Mouse (Mus musculus): Measurements from ENCODE around the gene Pole2. TPM values are rescaled to one million over a fixed set of nuclear protein-coding genes. Genes with fewer than 3 reads are reported as not detected.

Pole2 gene
- polyA plus RNA-seq, 1 experiment from 2014 or later: 21.4 TPM

- H3K27ac ChIP-seq (replicated peaks): no peak overlapping the region
- H3K9ac ChIP-seq: no peak overlapping the region
- ATAC-seq (ENCODE audit: insufficient read depth): no peak
- no peaks in the 10 kb centered on the region for H3K27me3 ChIP-seq
- WGBS (ENCODE audit: insufficient replicate concordance): 87% methylated on average over 18 of the region's 18 CpGs
- no peak overlapping the region for H3K4me3 ChIP-seq (replicated peaks)
- peaks cover 92% of the 10 kb centered on the region for H3K36me3 ChIP-seq (replicated peaks)
- H3K4me1 ChIP-seq (replicated peaks): no peaks in the 10 kb centered on the region
- no peaks in the 10 kb centered on the region for H3K9me3 ChIP-seq (replicated peaks)
- no peak overlapping the region for H3K4me2 ChIP-seq
These were observed 17.7 kb downstream of the Pole2 start for GRCm38 (mm10) chr12:69210056-69210979.

- Histone ChIP-seq H3K4me1 (replicated peaks) (no peaks in the 10 kb centered on the region), H3K9me3 (replicated peaks) (no peaks in the 10 kb centered on the region), H3K4me2 (no peak overlapping the region), H3K27ac (replicated peaks) (no peak overlapping the region), H3K9ac (no peak overlapping the region), H3K4me3 (replicated peaks) (no peak overlapping the region), H3K27me3 (no peaks in the 10 kb centered on the region), H3K36me3 (replicated peaks) (peaks cover 84% of the 10 kb centered on the region)
- no peak for ATAC-seq (ENCODE audit: insufficient read depth)
- WGBS (ENCODE audit: insufficient replicate concordance): 71% methylated on average over 2 of the region's 2 CpGs
These were observed 19.5 kb downstream of the Pole2 start for GRCm38 (mm10) chr12:69208520-69208919.

GRCm38 (mm10) chr12:69207926-69208325, 20.1 kb downstream of the Pole2 start:
- peaks cover 85% of the 10 kb centered on the region for H3K36me3 ChIP-seq (replicated peaks)

GRCm38 (mm10) chr12:69207396-69207795, 20.6 kb downstream of the Pole2 start:
- Histone ChIP-seq H3K36me3 (replicated peaks) (peaks cover 85% of the 10 kb centered on the region), H3K4me1 (replicated peaks) (no peaks in the 10 kb centered on the region), H3K4me2 (no peak overlapping the region), H3K9me3 (replicated peaks) (no peaks in the 10 kb centered on the region), H3K4me3 (replicated peaks) (no peak overlapping the region), H3K27ac (replicated peaks) (no peak overlapping the region), H3K27me3 (no peaks in the 10 kb centered on the region), H3K9ac (no peak overlapping the region)
- no peak for ATAC-seq (ENCODE audit: insufficient read depth)
- 85% methylated on average over 8 of the region's 8 CpGs for WGBS (ENCODE audit: insufficient replicate concordance)

More at GRCm38 (mm10) chr12:69207926-69208325, 20.1 kb downstream of the Pole2 start:
- Histone ChIP-seq H3K9ac (no peak overlapping the region), H3K4me2 (no peak overlapping the region), H3K9me3 (replicated peaks) (no peaks in the 10 kb centered on the region), H3K4me3 (replicated peaks) (no peak overlapping the region), H3K4me1 (replicated peaks) (no peaks in the 10 kb centered on the region), H3K27ac (replicated peaks) (no peak overlapping the region), H3K27me3 (no peaks in the 10 kb centered on the region)
- 88% methylated on average over 7 of the region's 7 CpGs for WGBS (ENCODE audit: insufficient replicate concordance)
- ATAC-seq (ENCODE audit: insufficient read depth): no peak

- Histone ChIP-seq H3K9me3 (replicated peaks) (no peaks in the 10 kb centered on the region), H3K27ac (replicated peaks) (no peak within 1 kb of the TSS), H3K4me2 (no peak within 1 kb of the TSS), H3K4me1 (replicated peaks) (peaks cover 8% of the 10 kb centered on the region), H3K36me3 (replicated peaks) (peaks cover 78% of the 10 kb centered on the region), H3K4me3 (replicated peaks) (no peak within 1 kb of the TSS), H3K27me3 (no peaks in the 10 kb centered on the region), H3K9ac (no peak within 1 kb of the TSS)
- WGBS (ENCODE audit: insufficient replicate concordance): 80% methylated on average over 16 of the region's 16 CpGs
- no peak for ATAC-seq (ENCODE audit: insufficient read depth)
These were observed 23.8 kb downstream of the Pole2 start, which contains the start of gene Gm49384 for GRCm38 (mm10) chr12:69204052-69204833. Gene Gm49384, minus strand, starts transcription at chr12:69204267.

GRCm38 (mm10) chr12:69198985-69199384, 29.0 kb downstream of the Pole2 start:
- H3K27ac ChIP-seq (replicated peaks): no peak overlapping the region
- H3K4me3 ChIP-seq (replicated peaks): peak overlapping the region; percentile 99
- H3K36me3 ChIP-seq (replicated peaks): peaks cover 41% of the 10 kb centered on the region
- peaks cover 28% of the 10 kb centered on the region for H3K4me1 ChIP-seq (replicated peaks)
- no peak for ATAC-seq (ENCODE audit: insufficient read depth)
- no peaks in the 10 kb centered on the region for H3K9me3 ChIP-seq (replicated peaks)
- peak overlapping the region; percentile 99 for H3K4me2 ChIP-seq
- no peaks in the 10 kb centered on the region for H3K27me3 ChIP-seq
- H3K9ac ChIP-seq: no peak overlapping the region

GRCm38 (mm10) chr12:69198164-69198535, 29.8 kb downstream of the Pole2 start, which contains the start of gene Dnaaf2:
Gene Dnaaf2, minus strand, starts transcription at chr12:69198429.
- Histone ChIP-seq H3K36me3 (replicated peaks) (peaks cover 37% of the 10 kb centered on the region), H3K9ac (peak within 1 kb of the TSS; percentile 96), H3K9me3 (replicated peaks) (no peaks in the 10 kb centered on the region), H3K4me2 (peak within 1 kb of the TSS; percentile 99), H3K27me3 (no peaks in the 10 kb centered on the region), H3K4me1 (replicated peaks) (peaks cover 33% of the 10 kb centered on the region), H3K4me3 (replicated peaks) (peak within 1 kb of the TSS; percentile 99), H3K27ac (replicated peaks) (peak within 1 kb of the TSS; percentile 83)
- ATAC-seq (ENCODE audit: insufficient read depth): peak; percentile 27
- WGBS (ENCODE audit: insufficient replicate concordance): under 1% methylated on average over 18 of the region's 18 CpGs

GRCm38 (mm10) chr12:69197378-69198163, 30.4 kb downstream of the Pole2 start:
- Histone ChIP-seq H3K27ac (replicated peaks) (peak overlapping the region; percentile 83), H3K4me2 (peak overlapping the region; percentile 99), H3K9ac (peak overlapping the region; percentile 96), H3K27me3 (no peaks in the 10 kb centered on the region), H3K36me3 (replicated peaks) (peaks cover 36% of the 10 kb centered on the region), H3K9me3 (replicated peaks) (no peaks in the 10 kb centered on the region), H3K4me1 (replicated peaks) (peaks cover 36% of the 10 kb centered on the region), H3K4me3 (replicated peaks) (peak overlapping the region; percentile 99)
- under 1% methylated on average over 94 of the region's 94 CpGs for WGBS (ENCODE audit: insufficient replicate concordance)
- peak; percentile 81 for ATAC-seq (ENCODE audit: insufficient read depth)

- ATAC-seq (ENCODE audit: insufficient read depth): peak; percentile 72
- Histone ChIP-seq H3K9ac (peak within 1 kb of the TSS; percentile 96), H3K27ac (replicated peaks) (peak within 1 kb of the TSS; percentile 83), H3K36me3 (replicated peaks) (peaks cover 36% of the 10 kb centered on the region), H3K4me2 (peak within 1 kb of the TSS; percentile 99), H3K4me3 (replicated peaks) (peak within 1 kb of the TSS; percentile 99), H3K4me1 (replicated peaks) (peaks cover 37% of the 10 kb centered on the region), H3K27me3 (no peaks in the 10 kb centered on the region), H3K9me3 (replicated peaks) (no peaks in the 10 kb centered on the region)
- WGBS (ENCODE audit: insufficient replicate concordance): under 1% methylated on average over 75 of the region's 75 CpGs
These were observed 31.3 kb downstream of the Pole2 start, which contains the start of gene Gm49383 for GRCm38 (mm10) chr12:69196444-69197377. Gene Gm49383, minus strand, starts transcription at chr12:69197104.

GRCm38 (mm10) chr12:69192637-69193036, 35.4 kb downstream of the Pole2 start:
- H3K27ac ChIP-seq (replicated peaks): no peak overlapping the region
- no peaks in the 10 kb centered on the region for H3K9me3 ChIP-seq (replicated peaks)
- no peaks in the 10 kb centered on the region for H3K27me3 ChIP-seq
- no peak overlapping the region for H3K4me2 ChIP-seq
- H3K36me3 ChIP-seq (replicated peaks): peaks cover 48% of the 10 kb centered on the region
- WGBS (ENCODE audit: insufficient replicate concordance): 83% methylated on average over 2 of the region's 2 CpGs
- H3K9ac ChIP-seq: no peak overlapping the region
- no peak for ATAC-seq (ENCODE audit: insufficient read depth)
- H3K4me3 ChIP-seq (replicated peaks): no peak overlapping the region
- peaks cover 20% of the 10 kb centered on the region for H3K4me1 ChIP-seq (replicated peaks)

Data from liver, embryonic 15.5 days (tissue).